Mouse (Mus musculus): ENCODE results near the gene Gm17416.

Gm17416 gene

GRCm38 (mm10) chr2:152569038-152569437, at the start of gene Gm17416:
Gene Gm17416 (plus strand): TSS chr2:152569338.
- DNase-seq (ENCODE audit: low spot score in 2 of 2), result no peak

GRCm38 (mm10) chr2:152539944-152540710, 29.0 kb upstream of the Gm17416 start, which contains the start of gene Defb29:
Gene Defb29 (minus strand): TSS chr2:152540098.
- DNase-seq (ENCODE audit: low spot score in 2 of 2), result no peak

GRCm38 (mm10) chr2:152541979-152542378, 27.2 kb upstream of the Gm17416 start:
- DNase-seq (ENCODE audit: low spot score in 2 of 2), result no peak

- DNase-seq (ENCODE audit: low spot score in 2 of 2), result no peak
Measured at GRCm38 (mm10) chr2:152542897-152543296, 26.2 kb upstream of the Gm17416 start.

GRCm38 (mm10) chr2:152543478-152543877, 25.7 kb upstream of the Gm17416 start:
- no peak for DNase-seq (ENCODE audit: low spot score in 2 of 2)

GRCm38 (mm10) chr2:152544691-152545090, 24.4 kb upstream of the Gm17416 start:
- DNase-seq (ENCODE audit: low spot score in 2 of 2), result peak; percentile 35 to 36

- DNase-seq (ENCODE audit: low spot score in 2 of 2), result no peak
Measured at GRCm38 (mm10) chr2:152548124-152548523, 21.0 kb upstream of the Gm17416 start.

GRCm38 (mm10) chr2:152553774-152554423, 15.2 kb upstream of the Gm17416 start:
- peak; percentile 32 to 62 for DNase-seq (ENCODE audit: low spot score in 2 of 2)

GRCm38 (mm10) chr2:152556655-152557054, 12.5 kb upstream of the Gm17416 start:
- no peak for DNase-seq (ENCODE audit: low spot score in 2 of 2)

GRCm38 (mm10) chr2:152569881-152570280, 743 bp downstream of the Gm17416 start:
- DNase-seq (ENCODE audit: low spot score in 2 of 2), result no peak

GRCm38 (mm10) chr2:152570313-152570712, 1.2 kb downstream of the Gm17416 start:
- DNase-seq (ENCODE audit: low spot score in 2 of 2), result no peak

- peak in 1 of 2 experiments; percentile 11 for DNase-seq (ENCODE audit: low spot score in 2 of 2)
Measured at GRCm38 (mm10) chr2:152572114-152572794, 3.1 kb downstream of the Gm17416 start, which contains the start of gene Defb21. Gene Defb21 (plus strand): TSS chr2:152572744.

- DNase-seq (ENCODE audit: low spot score in 2 of 2), result no peak
Measured at GRCm38 (mm10) chr2:152573484-152573883, 4.3 kb downstream of the Gm17416 start.

GRCm38 (mm10) chr2:152580107-152580506, 11.0 kb downstream of the Gm17416 start, which contains the start of gene Defb19:
Gene Defb19 (minus strand): TSS chr2:152580312.
- DNase-seq (ENCODE audit: low spot score in 2 of 2), result no peak

GRCm38 (mm10) chr2:152580612-152581011, 11.5 kb downstream of the Gm17416 start:
- DNase-seq (ENCODE audit: low spot score in 2 of 2), result no peak

- DNase-seq (ENCODE audit: low spot score in 2 of 2), result no peak
Measured at GRCm38 (mm10) chr2:152586926-152587560, 17.9 kb downstream of the Gm17416 start.

- no peak for DNase-seq (ENCODE audit: low spot score in 2 of 2)
Measured at GRCm38 (mm10) chr2:152588450-152588849, 19.3 kb downstream of the Gm17416 start.

- DNase-seq (ENCODE audit: low spot score in 2 of 2), result no peak
Measured at GRCm38 (mm10) chr2:152589021-152589420, 19.9 kb downstream of the Gm17416 start.

GRCm38 (mm10) chr2:152599299-152599698, 30.2 kb downstream of the Gm17416 start, which contains the start of gene Defb45:
Gene Defb45 (minus strand): TSS chr2:152599399.
- DNase-seq (ENCODE audit: low spot score in 2 of 2), result no peak

- DNase-seq (ENCODE audit: low spot score in 2 of 2), result no peak
Measured at GRCm38 (mm10) chr2:152600076-152600475, 30.9 kb downstream of the Gm17416 start.

- DNase-seq (ENCODE audit: low spot score in 2 of 2), result no peak
Measured at GRCm38 (mm10) chr2:152601275-152601960, 32.3 kb downstream of the Gm17416 start.

Data from cerebellum, postnatal 4 days (tissue).